ENCODE assay signal across 29 mouse cellular contexts in genomic region chr16:53659363-53659762, GRCm38 (mm10).
"Had no signal": no experiment of that assay in that cellular context is flagged by ENCODE, and none has a peak within 500 bp of the region (broad histone marks: within the 10 kb centered on the region; RNA-seq: fewer than 3 reads in every experiment).

No protein-coding gene starts in this region.

- H3K4me1 ChIP-seq: heart, embryonic 13.5 days; heart, embryonic 15.5 days; hindbrain, embryonic 13.5 days; kidney, embryonic 15.5 days; limb, embryonic 10.5 days; limb, embryonic 12.5 days; liver, embryonic 13.5 days; liver, embryonic 15.5 days had no signal

- H3K4me2 ChIP-seq: heart, embryonic 11.5 days; heart, embryonic 13.5 days; heart, embryonic 15.5 days; hindbrain, embryonic 13.5 days; kidney, embryonic 15.5 days; limb, embryonic 12.5 days; liver, embryonic 11.5 days; liver, embryonic 13.5 days; liver, embryonic 15.5 days had no signal

- H3K27ac ChIP-seq: heart, adult 2 months; heart, embryonic 13.5 days; heart, embryonic 15.5 days; hindbrain, embryonic 13.5 days; kidney, embryonic 15.5 days; kidney, postnatal 0 days; limb, embryonic 10.5 days; limb, embryonic 12.5 days; liver, embryonic 13.5 days; liver, embryonic 15.5 days had no signal

- H3K4me3 ChIP-seq: heart, adult 2 months; heart, embryonic 13.5 days; heart, embryonic 15.5 days; hindbrain, embryonic 13.5 days; kidney, embryonic 15.5 days; limb, embryonic 10.5 days; limb, embryonic 12.5 days; liver, embryonic 13.5 days; liver, embryonic 15.5 days had no signal

- H3K27me3 ChIP-seq: heart, embryonic 13.5 days; heart, embryonic 15.5 days; hindbrain, embryonic 13.5 days; kidney, embryonic 15.5 days; limb, embryonic 12.5 days; liver, embryonic 13.5 days; liver, embryonic 15.5 days had no signal

- ATAC-seq: hindbrain, embryonic 16.5 days; inflammation-experienced regulatory T-cells, adult 6 months; intestine, embryonic 16.5 days; liver, postnatal 0 days had no signal

- H3K36me3 ChIP-seq: heart, embryonic 13.5 days; heart, embryonic 15.5 days; hindbrain, embryonic 13.5 days; kidney, embryonic 15.5 days; limb, embryonic 10.5 days; limb, embryonic 12.5 days; liver, embryonic 13.5 days; liver, embryonic 15.5 days had no signal

- DNase-seq: gastrocnemius, postnatal 14 days; gastrocnemius, postnatal 36 days; heart, adult 11 months; heart, adult 2 months; heart, postnatal 14 days; heart, postnatal 36 days; kidney, adult 11 months; kidney, adult 2 months; kidney, adult 9 months; kidney, postnatal 14 days; kidney, postnatal 36 days; layer of hippocampus, adult 9-11 months; layer of hippocampus, postnatal 36 days; liver; liver, embryonic 13.5 days; liver, postnatal 0 days had no signal

- H3K9me3 ChIP-seq: heart, embryonic 15.5 days; hindbrain, embryonic 13.5 days; kidney, embryonic 15.5 days; limb, embryonic 10.5 days; limb, embryonic 12.5 days; liver, embryonic 13.5 days; liver, embryonic 15.5 days had no signal

- H3K9ac ChIP-seq: heart, embryonic 13.5 days; heart, embryonic 15.5 days; hindbrain, embryonic 13.5 days; kidney, embryonic 15.5 days; limb, embryonic 12.5 days; liver, embryonic 13.5 days; liver, embryonic 15.5 days; liver, postnatal 0 days had no signal
